Mouse (Mus musculus) thymus, adult 2 months (tissue): ENCODE data around the gene Pole.
A peak's percentile ranks its signal among the peaks of the same experiment; 100 is the strongest.

ENCODE experiments used
- CTCF ChIP-seq: fragments of 200-500 bp; IDR thresholded peaks from 2 replicates; pipeline ENCODE4 v1.5.1; 2012; ENCODE audit warnings: mild to moderate bottlenecking, control low read depth, low read length, moderate library complexity, borderline replicate concordance; ENCODE audit not compliant: control insufficient read depth, poor library complexity, insufficient read depth; ENCODE audit errors: extremely low read depth
- POLR2A ChIP-seq: fragments of 200-500 bp; IDR thresholded peaks from 2 replicates; pipeline ENCODE4 v1.6.1; 2012; ENCODE audit warnings: mild to moderate bottlenecking, low read length, control low read depth, moderate library complexity; ENCODE audit not compliant: control insufficient read depth, poor library complexity, insufficient read depth; ENCODE audit errors: extremely low read depth

GRCm38 (mm10) chr5:110342648-110343284 lies 56.7 kb downstream of the Pole start, which contains the start of gene P2rx2:
- TF ChIP-seq POLR2A (0 out of 2 replicates have a peak, but pooled peaks have one; percentile 19), CTCF (no peak)
